Mouse (Mus musculus): ENCODE results near the gene Slc9a5.

The Slc9a5 gene

DNA sequence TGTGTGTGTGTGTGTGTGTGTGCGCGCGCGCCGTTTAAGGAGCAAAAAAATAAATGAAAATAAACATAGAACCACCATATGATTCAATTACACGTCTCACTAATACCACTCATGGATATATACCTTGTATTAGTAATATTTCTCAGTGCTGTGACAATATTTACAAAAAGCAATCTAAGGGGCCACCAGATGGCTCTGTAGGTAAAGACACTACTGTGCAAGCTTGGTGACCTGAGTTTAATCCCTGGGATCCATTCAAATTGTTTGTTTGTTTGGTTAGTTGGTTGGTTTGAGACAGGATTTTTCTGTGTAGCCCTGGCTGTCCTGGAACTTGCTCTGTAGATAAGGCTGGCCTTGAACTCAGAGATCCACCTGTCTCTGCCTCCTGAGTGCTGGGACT lies 61.3 kb downstream of the Slc9a5 start:
- in situ Hi-C loops (cut with MboI): no loop called here

DNA sequence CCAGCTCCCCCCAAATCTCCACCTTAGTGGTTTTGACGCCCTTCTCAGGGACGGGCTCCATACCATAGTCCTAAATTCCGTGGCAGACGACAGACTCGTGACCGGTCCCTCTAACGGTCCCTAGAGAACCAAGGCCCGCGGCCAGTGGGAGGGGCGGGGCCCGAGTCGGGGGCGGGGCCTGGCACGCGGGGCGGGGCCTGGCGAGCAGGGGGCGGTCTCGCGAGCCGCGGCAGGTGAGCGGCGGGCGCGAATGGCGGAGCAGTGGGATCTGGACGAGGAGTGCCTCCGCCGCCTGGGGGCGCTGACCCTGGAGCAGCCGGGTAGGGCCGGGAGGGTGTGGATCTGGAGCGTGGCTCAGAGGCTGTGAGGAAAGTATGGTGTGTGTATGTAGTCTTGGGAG lies 64.7 kb downstream of the Slc9a5 start, which contains the start of the genes Kctd19 and Lrrc36:
Gene Kctd19, minus strand, starts transcription at position 112 of the 400 bp plus-strand sequence.
Gene Lrrc36, plus strand, starts transcription at position 181 of the 400 bp plus-strand sequence.
- in situ Hi-C loops (cut with MboI): no loop called here

DNA sequence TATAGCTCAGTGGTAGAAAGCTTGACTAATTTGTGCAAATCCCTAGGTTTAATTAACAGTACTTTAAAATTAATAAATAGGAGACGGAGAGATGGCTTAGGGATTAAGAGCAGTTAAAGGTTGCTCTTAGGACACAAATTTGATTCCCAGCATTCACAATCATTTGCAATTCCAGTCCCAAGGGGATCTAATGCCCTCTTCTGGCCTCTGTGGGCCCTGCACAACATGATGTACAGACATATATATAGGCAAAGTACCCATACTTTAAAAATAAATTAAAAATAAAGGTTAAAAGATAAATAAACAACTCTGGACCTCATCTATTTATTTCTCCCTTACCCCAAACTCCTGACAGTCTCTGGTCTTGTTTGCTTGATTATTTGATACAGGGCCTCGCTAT lies 70.3 kb downstream of the Slc9a5 start:
- in situ Hi-C loops (cut with MboI): no loop called here

Measured in mature B cell (primary cell).